ENCODE assay signal across 24 mouse cellular contexts in the genomic region with DNA sequence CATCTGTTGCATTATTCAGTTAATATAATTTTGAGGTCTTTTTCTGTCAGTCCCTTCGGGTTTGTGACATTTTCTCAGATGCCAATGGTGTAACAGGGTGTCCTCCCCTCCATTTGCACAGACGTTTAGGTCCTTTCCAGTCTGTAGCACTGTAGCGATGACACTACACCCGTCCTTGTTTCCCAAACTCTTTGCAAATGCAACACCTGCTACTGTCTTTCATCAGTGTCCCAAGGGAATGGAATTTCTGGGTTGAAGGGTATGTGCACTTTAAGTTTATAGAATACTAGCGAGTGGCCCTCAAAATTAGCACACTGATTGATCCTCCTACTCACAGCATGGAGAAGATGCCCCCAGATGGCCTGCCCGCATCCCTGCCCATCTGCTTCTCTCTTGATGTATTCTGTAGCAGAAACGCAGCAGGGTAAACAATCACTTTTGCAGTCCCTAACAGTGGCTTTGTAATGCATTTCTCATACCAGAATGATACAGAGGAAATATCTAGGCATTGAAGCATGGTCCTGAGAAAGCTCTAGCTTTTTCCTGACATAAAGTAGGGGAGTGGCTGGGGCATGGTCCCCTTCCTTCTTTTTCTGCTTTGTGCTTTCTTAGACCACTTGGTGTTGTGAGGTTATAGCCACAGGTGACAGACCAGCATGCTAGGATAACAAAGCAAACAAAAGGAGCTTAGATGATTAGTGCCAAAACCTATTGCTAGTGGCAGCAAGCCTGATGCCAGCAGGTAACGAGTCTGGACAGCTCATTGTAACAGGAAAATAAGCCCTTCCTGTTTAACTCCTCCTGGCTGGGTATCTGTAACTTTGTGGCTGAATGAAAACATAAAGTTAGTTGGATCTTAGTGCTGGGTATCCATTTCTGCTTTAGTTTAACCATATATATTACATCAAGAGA.
A peak's percentile ranks its signal among the peaks of the same experiment; 100 is the strongest.
DNase-seq lines count a peak whose midpoint lies in the region; ATAC-seq and TF ChIP-seq lines count a peak whose summit lies in the region.
"Had no signal": no experiment of that assay in that cellular context is flagged by ENCODE, and none has a peak within 500 bp of the region (broad histone marks: within the 10 kb centered on the region; RNA-seq: fewer than 3 reads in every experiment).

No protein-coding gene starts in this region.

- intact Hi-C loops in left cerebral cortex, postnatal 4 days (cut with DNase I) = no loop called here

- peaks cover 19% of the 10 kb centered on the region for H3K4me1 ChIP-seq in cerebellum, adult 2 months (ENCODE audit: control insufficient read depth, insufficient read depth, low read length)
- H3K4me1 ChIP-seq in forebrain, embryonic 14.5 days (ENCODE audit: control insufficient read depth, insufficient read depth, low read length) = peaks cover 12% of the 10 kb centered on the region
- H3K4me1 ChIP-seq in forebrain, postnatal 0 days (ENCODE audit: insufficient read depth) = 0 out of 2 replicates have a peak, but pooled peaks cover 9% of the 10 kb centered on the region
- peaks cover 17% of the 10 kb centered on the region for H3K4me1 ChIP-seq in hindbrain, postnatal 0 days (ENCODE audit: insufficient read depth, low read length)
- H3K4me1 ChIP-seq: heart, embryonic 13.5 days had no signal

- no peaks in the 10 kb centered on the region for H3K9me3 ChIP-seq in forebrain, embryonic 14.5 days (replicated peaks; ENCODE audit: control insufficient read depth, low read length)
- no peaks in the 10 kb centered on the region for H3K9me3 ChIP-seq in forebrain, postnatal 0 days (ENCODE audit: low read length)
- no peaks in the 10 kb centered on the region for H3K9me3 ChIP-seq in hindbrain, postnatal 0 days (ENCODE audit: low read length)
- H3K9me3 ChIP-seq: embryonic facial prominence, embryonic 13.5 days; heart, embryonic 13.5 days; intestine, embryonic 15.5 days; midbrain, embryonic 12.5 days had no signal

- no peak overlapping the region for H3K9ac ChIP-seq in forebrain, embryonic 14.5 days (ENCODE audit: low read length)
- no peak overlapping the region for H3K9ac ChIP-seq in forebrain, postnatal 0 days
- no peak overlapping the region for H3K9ac ChIP-seq in hindbrain, postnatal 0 days (replicated peaks; ENCODE audit: low read length)
- H3K9ac ChIP-seq: embryonic facial prominence, embryonic 13.5 days; heart, embryonic 13.5 days; intestine, embryonic 15.5 days; midbrain, embryonic 12.5 days had no signal

- DNase-seq in cerebellum, adult 2 months = peak; percentile 42 to 74
- DNase-seq in cerebellum, adult 11 months = no peak
- peak; percentile 27 for DNase-seq in forebrain, embryonic 14.5 days (ENCODE audit: low spot score)
- DNase-seq in forebrain, postnatal 0 days = no peak
- DNase-seq in left cerebral cortex, postnatal 4 days = peak; percentile 35
- no peak for DNase-seq in left cerebral cortex, adult 9 months (ENCODE audit: low spot score in 2 of 2)
- peak; percentile 37 for DNase-seq in hindbrain, postnatal 0 days (ENCODE audit: low spot score)
- DNase-seq in adrenal gland, postnatal 14 days = no peak
- DNase-seq: adrenal gland, postnatal 10 days; gastrocnemius, postnatal 10 days; heart, adult 18-20 months; kidney, adult 9 months; kidney, postnatal 25 days; liver; right cerebral cortex, postnatal 25 days; thymus, postnatal 4 days had no signal

- no peak for TF ChIP-seq CTCF in cerebellum, adult 2 months (IDR thresholded peaks at IDR 0.05; ENCODE audit: borderline replicate concordance, insufficient read depth, low read depth, low read length)
- no peak for TF ChIP-seq CTCF in forebrain, postnatal 0 days (IDR thresholded peaks at IDR 0.05; ENCODE audit: low read depth)
- TF ChIP-seq CTCF in hindbrain, postnatal 0 days (IDR thresholded peaks at IDR 0.05; ENCODE audit: low read depth) = no peak

- no peak overlapping the region for H3K4me3 ChIP-seq in cerebellum, adult 2 months (replicated peaks; ENCODE audit: insufficient read depth, low read depth, low read length)
- H3K4me3 ChIP-seq in forebrain, embryonic 14.5 days (ENCODE audit: low read depth, low read length) = no peak overlapping the region
- H3K4me3 ChIP-seq in forebrain, postnatal 0 days (ENCODE audit: low read depth, low read length) = no peak overlapping the region
- no peak overlapping the region for H3K4me3 ChIP-seq in hindbrain, postnatal 0 days (ENCODE audit: low read length)
- H3K4me3 ChIP-seq: embryonic facial prominence, embryonic 13.5 days; heart, embryonic 13.5 days; intestine, embryonic 15.5 days; midbrain, embryonic 12.5 days had no signal

- TF ChIP-seq POLR2A in cerebellum, adult 2 months (IDR thresholded peaks at IDR 0.05; ENCODE audit: borderline replicate concordance, insufficient read depth, low read length) = no peak

- ATAC-seq in forebrain, embryonic 14.5 days = no peak
- ATAC-seq in forebrain, postnatal 0 days = no peak
- ATAC-seq in hindbrain, postnatal 0 days = peak; percentile 65
- ATAC-seq: activated CD4-positive, CD25-positive, alpha-beta regulatory T cell, adult 4 months; CD4-positive, CD25-positive, alpha-beta regulatory T cell, adult 4 months; intestine, embryonic 15.5 days; lung, postnatal 0 days; Patski had no signal

- no peaks in the 10 kb centered on the region for H3K27me3 ChIP-seq in cerebellum, adult 2 months (ENCODE audit: control insufficient read depth, insufficient read depth, low read length)
- no peaks in the 10 kb centered on the region for H3K27me3 ChIP-seq in forebrain, embryonic 14.5 days (replicated peaks; ENCODE audit: control insufficient read depth, insufficient read depth, low read length)
- no peaks in the 10 kb centered on the region for H3K27me3 ChIP-seq in forebrain, postnatal 0 days (ENCODE audit: insufficient read depth, low read length)
- no peaks in the 10 kb centered on the region for H3K27me3 ChIP-seq in hindbrain, postnatal 0 days (ENCODE audit: insufficient read depth, low read length)
- H3K27me3 ChIP-seq: embryonic facial prominence, embryonic 13.5 days; intestine, embryonic 15.5 days; midbrain, embryonic 12.5 days; Patski had no signal

- H3K36me3 ChIP-seq in forebrain, embryonic 14.5 days (ENCODE audit: control insufficient read depth, insufficient read depth, low read length) = no peaks in the 10 kb centered on the region
- no peaks in the 10 kb centered on the region for H3K36me3 ChIP-seq in forebrain, postnatal 0 days (ENCODE audit: insufficient read depth)
- H3K36me3 ChIP-seq in hindbrain, postnatal 0 days (ENCODE audit: insufficient read depth, low read length) = no peaks in the 10 kb centered on the region
- H3K36me3 ChIP-seq: embryonic facial prominence, embryonic 13.5 days; heart, embryonic 13.5 days; intestine, embryonic 15.5 days; midbrain, embryonic 12.5 days had no signal

- H3K27ac ChIP-seq in cerebellum, adult 2 months (ENCODE audit: insufficient read depth, low read length) = no peak overlapping the region
- H3K27ac ChIP-seq in forebrain, embryonic 14.5 days (ENCODE audit: low read depth, low read length) = no peak overlapping the region
- H3K27ac ChIP-seq in forebrain, postnatal 0 days (ENCODE audit: low read depth, low read length) = no peak overlapping the region
- H3K27ac ChIP-seq in hindbrain, postnatal 0 days = peak overlapping the region; percentile 41; the same call in 1 of the 2 replicates
- H3K27ac ChIP-seq: embryonic facial prominence, embryonic 13.5 days; heart, embryonic 13.5 days; intestine, embryonic 15.5 days; midbrain, embryonic 12.5 days had no signal

- H3K4me2 ChIP-seq in forebrain, embryonic 14.5 days (ENCODE audit: low read length) = no peak overlapping the region
- no peak overlapping the region for H3K4me2 ChIP-seq in forebrain, postnatal 0 days (ENCODE audit: low read depth)
- no peak overlapping the region for H3K4me2 ChIP-seq in hindbrain, postnatal 0 days (ENCODE audit: low read depth, low read length)
- H3K4me2 ChIP-seq: embryonic facial prominence, embryonic 13.5 days; heart, embryonic 13.5 days; intestine, embryonic 15.5 days; midbrain, embryonic 12.5 days had no signal

- 47% methylated on average over 8 of the region's 8 CpGs for WGBS in cerebellum, adult 2 months
- WGBS in forebrain, embryonic 14.5 days = 54% methylated on average over 8 of the region's 8 CpGs
- 44% methylated on average over 8 of the region's 8 CpGs for WGBS in forebrain, postnatal 0 days
- WGBS in hindbrain, postnatal 0 days = 43% methylated on average over 8 of the region's 8 CpGs

Comparison
In these comparisons a context has a peak if more than half of its experiments do, and no peak if none do; other contexts are left out.
1. DNase-seq: peak in cerebellum, adult 2 months (2 of 2), forebrain, embryonic 14.5 days (single experiment), left cerebral cortex, postnatal 4 days (single experiment) and hindbrain, postnatal 0 days (single experiment); none in cerebellum, adult 11 months (single experiment), forebrain, postnatal 0 days (single experiment), left cerebral cortex, adult 9 months (0 of 2) and adrenal gland, postnatal 14 days (single experiment).